Mouse (Mus musculus) embryonic stem cell, embryonic (primary cell): ENCODE results near the gene Htr2a.

Source experiments
- CTCF ChIA-PET, 4 experiments: fragments of 300-600 bp in 2 of 4; fragments of 350-600 bp in 2 of 4; sonication (Branson Sonifier 250); formaldehyde crosslinking; loops; one replicate each; lab custom pipeline; 2022; ENCODE audit warnings: inconsistent platforms in 2 of 4; lab: Charles Lee
- POLR2A ChIA-PET, 4 experiments: fragments of 300-600 bp in 2 of 4; fragments of 350-600 bp in 2 of 4; sonication (Branson Sonifier 250); formaldehyde crosslinking; loops; one replicate each; lab custom pipeline; 2022; ENCODE audit warnings: antibody characterized with exemption in 4 of 4, inconsistent platforms in 1 of 4; lab: Charles Lee

Htr2a gene

GRCm38 (mm10) chr14:74640819-74641381, at the start of gene Htr2a:
Gene Htr2a (plus strand): TSS chr14:74640840.
- ChIA-PET CTCF (interaction anchor here in 2 of 4 experiments (0.7 to 0.9 kb wide), 3 partner anchors 17 to 127 kb away, joined by 3 read pairs; no protein-coding TSS in a partner anchor), POLR2A (no interaction called here)

- ChIA-PET POLR2A (no interaction called here), CTCF (interaction anchor here in 2 of 4 experiments (0.6 to 0.7 kb wide), 6 partner anchors 10 to 1711 kb away, joined by 3 to 5 read pairs (median 3); no protein-coding TSS in a partner anchor)
Measured at GRCm38 (mm10) chr14:74601333-74602087, 39.1 kb upstream of the Htr2a start.

DNA sequence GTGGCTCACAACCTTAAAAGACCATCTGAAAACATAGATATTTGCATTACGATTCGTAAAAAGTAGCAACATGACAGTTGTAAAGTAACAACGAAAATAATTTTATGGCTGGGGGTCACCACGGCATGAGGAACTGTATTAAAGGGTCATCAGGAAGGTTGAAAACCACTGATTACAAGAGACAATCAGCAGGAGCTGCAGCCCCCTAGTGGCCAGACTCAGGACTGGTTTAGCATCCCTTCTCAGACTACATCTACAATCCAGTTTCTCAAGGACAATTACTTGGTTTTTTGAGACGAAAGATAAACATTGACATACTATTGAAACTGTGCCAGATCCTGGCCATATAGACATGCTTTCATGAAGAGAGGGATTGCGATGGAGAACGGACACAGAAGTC, 38.1 kb upstream of the Htr2a start:
- ChIA-PET CTCF (interaction anchor here in 3 of 4 experiments (0.7 to 0.8 kb wide), 3 partner anchors 17 to 617 kb away, joined by 3 to 5 read pairs (median 4); no protein-coding TSS in a partner anchor), POLR2A (no interaction called here)

GRCm38 (mm10) chr14:74603131-74603766, 37.4 kb upstream of the Htr2a start:
- CTCF ChIA-PET, result interaction anchor here in 3 of 4 experiments (0.6 to 0.8 kb wide), 5 partner anchors 16 to 652 kb away, joined by 3 to 5 read pairs (median 4); no protein-coding TSS in a partner anchor
- POLR2A ChIA-PET, result no interaction called here

DNA sequence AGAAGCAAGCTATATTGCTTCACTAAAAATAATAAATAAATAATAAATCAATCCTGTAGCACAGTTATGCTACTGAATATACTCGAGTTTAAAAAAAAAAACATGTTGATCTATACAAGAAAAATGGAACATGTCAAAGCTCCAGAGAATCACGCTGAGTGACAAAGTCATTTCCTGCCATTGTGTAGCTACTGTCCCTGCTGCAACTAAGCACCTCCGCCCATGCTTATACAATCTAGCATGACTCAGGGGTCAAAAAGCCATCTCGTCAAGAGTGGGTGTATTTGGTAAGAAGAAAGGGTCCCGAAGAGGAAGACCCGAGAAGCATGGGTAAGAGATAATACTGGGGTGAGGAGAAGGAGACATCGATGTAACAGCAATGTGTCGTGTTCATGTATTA, 29.3 kb upstream of the Htr2a start:
- POLR2A ChIA-PET, result no interaction called here
- CTCF ChIA-PET, result interaction anchor here in 2 of 4 experiments (0.5 to 0.6 kb wide), 2 partner anchors 10 to 26 kb away, joined by 4 read pairs; no protein-coding TSS in a partner anchor

DNA sequence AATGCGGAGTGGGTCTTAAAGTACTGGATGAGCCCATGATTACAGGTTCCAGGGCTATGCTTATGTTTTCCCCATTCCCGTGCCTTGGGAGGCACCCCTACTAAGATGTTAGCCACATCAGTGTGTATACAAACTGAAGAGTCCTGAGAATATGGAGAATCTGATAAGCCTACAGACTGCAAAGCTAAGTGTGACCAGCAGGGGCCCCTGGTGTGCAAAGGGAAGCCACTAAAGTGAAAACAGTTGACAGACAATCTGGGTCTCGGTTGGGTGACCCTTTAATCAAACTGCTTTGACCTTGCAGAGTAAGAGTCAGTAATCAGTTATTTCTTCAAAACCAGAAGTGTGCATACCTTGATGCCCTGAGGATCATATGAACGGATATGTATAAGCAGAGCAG, 21.8 kb upstream of the Htr2a start:
- CTCF ChIA-PET, result interaction anchor here in 3 of 4 experiments (0.5 to 1.5 kb wide), 9 partner anchors 11 to 397 kb away, joined by 3 to 31 read pairs (median 3); partner anchors contain the start of genes Htr2a (in 1 of the 3) and Rubcnl (in 1 of the 3)
- POLR2A ChIA-PET, result interaction anchor here in 1 of 4 experiments (0.6 kb wide), 1 partner anchor 14 kb away, joined by 10 read pairs; no protein-coding TSS in a partner anchor

- CTCF ChIA-PET, result interaction anchor here in 1 of 4 experiments (0.6 kb wide), 1 partner anchor 27 kb away, joined by 4 read pairs; no protein-coding TSS in a partner anchor
Measured at GRCm38 (mm10) chr14:74638071-74638470, 2.6 kb upstream of the Htr2a start.

DNA sequence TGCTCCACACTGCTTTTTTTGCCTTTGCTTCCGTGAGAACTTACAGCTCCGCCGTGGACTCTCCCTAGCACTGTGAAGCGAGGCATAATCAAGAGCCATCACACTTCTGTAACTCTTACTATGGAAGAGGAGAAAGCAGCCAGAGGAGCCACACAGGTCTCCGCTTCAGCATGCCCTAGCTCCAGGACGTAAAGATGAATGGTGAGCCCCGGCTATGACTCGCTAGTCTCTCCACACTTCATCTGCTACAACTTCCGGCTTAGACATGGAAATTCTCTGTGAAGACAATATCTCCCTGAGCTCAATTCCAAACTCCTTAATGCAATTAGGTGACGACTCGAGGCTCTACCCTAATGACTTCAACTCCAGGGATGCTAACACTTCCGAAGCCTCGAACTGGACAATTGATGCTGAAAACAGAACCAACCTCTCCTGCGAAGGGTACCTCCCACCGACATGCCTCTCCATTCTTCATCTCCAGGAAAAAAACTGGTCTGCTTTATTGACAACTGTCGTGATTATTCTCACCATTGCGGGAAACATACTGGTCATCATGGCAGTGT, 1.1 kb downstream of the Htr2a start:
- CTCF ChIA-PET, result interaction anchor here in 1 of 4 experiments (1.7 kb wide), 1 partner anchor 374 kb away, joined by 5 read pairs; the partner anchor contains the start of gene Rubcnl
- POLR2A ChIA-PET, result no interaction called here

More at GRCm38 (mm10) chr14:74638071-74638470, 2.6 kb upstream of the Htr2a start:
- POLR2A ChIA-PET, result no interaction called here

GRCm38 (mm10) chr14:74643296-74643695, 2.7 kb downstream of the Htr2a start:
- ChIA-PET CTCF (interaction anchor here in 3 of 4 experiments (0.5 to 1.7 kb wide), 7 partner anchors 11 to 861 kb away, joined by 3 to 6 read pairs (median 3); partner anchors contain the start of gene Rubcnl (in 1 of the 3)), POLR2A (no interaction called here)

DNA sequence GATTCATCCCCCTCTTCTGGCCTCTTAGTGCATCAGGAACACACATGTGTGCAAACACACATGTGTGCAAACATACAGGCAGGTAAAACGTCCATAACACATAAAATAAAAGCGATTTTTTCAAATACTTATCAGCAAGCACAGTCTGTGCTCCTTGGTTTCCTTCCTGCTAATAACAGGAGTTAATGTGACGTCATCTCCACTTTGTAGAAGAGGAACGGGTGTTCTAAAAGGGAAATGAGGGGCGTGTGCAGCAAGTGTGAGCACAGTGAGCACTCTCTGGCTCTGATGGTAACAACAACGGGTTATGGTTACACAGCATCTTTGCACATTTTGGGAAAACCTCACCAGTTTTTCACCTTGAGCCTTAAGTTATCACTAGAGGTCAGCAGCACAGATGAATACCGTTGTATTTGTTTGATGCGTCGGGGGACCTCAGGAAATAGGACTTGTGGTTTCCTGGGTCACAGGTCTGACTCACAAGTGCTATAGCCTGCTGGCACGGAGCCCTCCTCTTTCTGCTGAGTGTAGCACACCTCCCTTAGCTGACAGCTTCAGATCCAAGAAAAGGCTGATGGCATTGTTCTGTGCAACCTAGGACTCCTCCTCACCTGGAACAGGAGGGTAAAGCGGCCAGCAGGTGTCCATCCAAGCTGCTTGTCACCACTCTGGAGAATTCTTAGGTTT, 5.6 kb downstream of the Htr2a start:
- ChIA-PET POLR2A (no interaction called here), CTCF (no interaction called here)

DNA sequence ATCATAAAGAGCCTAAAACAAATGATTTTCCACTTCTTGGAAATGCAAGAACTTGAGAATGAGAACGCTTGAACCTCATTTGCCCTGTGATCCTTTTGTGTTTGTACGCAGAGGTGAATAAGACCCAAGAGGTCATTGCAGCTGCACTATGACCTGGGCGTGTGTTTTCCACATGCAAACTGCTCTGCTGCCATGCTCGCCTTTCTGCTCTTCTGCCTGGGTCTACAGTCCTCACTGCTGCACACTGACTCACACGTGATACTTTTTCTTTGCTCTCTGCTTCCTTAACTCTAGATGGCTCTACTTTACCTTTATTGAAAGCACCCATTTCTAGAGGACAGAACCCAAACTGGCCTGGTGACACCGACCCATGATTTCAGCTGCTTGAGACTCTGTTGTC, 9.4 kb downstream of the Htr2a start:
- POLR2A ChIA-PET, result interaction anchor here in 1 of 4 experiments (0.6 kb wide), 1 partner anchor 417 kb away, joined by 3 read pairs; no protein-coding TSS in a partner anchor
- CTCF ChIA-PET, result no interaction called here

DNA sequence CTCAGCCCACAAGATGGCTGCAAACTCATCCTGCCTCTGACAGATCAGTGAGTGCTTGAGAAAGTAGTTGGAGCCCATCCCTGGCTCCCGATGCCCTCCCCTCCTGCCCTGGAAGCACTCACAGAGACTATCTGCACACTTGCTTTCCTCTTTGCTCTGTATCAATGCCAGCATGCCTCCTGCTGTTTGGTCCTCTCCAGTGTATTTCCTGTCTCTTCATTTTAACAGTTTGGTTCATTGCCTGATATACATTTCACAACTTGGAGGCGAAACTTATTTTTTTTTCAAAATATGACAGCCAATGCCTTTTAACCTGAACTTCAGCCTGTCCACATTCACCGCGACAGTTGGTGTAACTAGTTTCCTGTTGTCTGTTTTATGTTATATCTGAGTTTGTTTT, 11.0 kb downstream of the Htr2a start:
- ChIA-PET CTCF (no interaction called here), POLR2A (no interaction called here)

- ChIA-PET POLR2A (no interaction called here), CTCF (no interaction called here)
Measured at GRCm38 (mm10) chr14:74657227-74657626, 16.6 kb downstream of the Htr2a start.

GRCm38 (mm10) chr14:74659411-74659841, 18.8 kb downstream of the Htr2a start:
- CTCF ChIA-PET, result no interaction called here

DNA sequence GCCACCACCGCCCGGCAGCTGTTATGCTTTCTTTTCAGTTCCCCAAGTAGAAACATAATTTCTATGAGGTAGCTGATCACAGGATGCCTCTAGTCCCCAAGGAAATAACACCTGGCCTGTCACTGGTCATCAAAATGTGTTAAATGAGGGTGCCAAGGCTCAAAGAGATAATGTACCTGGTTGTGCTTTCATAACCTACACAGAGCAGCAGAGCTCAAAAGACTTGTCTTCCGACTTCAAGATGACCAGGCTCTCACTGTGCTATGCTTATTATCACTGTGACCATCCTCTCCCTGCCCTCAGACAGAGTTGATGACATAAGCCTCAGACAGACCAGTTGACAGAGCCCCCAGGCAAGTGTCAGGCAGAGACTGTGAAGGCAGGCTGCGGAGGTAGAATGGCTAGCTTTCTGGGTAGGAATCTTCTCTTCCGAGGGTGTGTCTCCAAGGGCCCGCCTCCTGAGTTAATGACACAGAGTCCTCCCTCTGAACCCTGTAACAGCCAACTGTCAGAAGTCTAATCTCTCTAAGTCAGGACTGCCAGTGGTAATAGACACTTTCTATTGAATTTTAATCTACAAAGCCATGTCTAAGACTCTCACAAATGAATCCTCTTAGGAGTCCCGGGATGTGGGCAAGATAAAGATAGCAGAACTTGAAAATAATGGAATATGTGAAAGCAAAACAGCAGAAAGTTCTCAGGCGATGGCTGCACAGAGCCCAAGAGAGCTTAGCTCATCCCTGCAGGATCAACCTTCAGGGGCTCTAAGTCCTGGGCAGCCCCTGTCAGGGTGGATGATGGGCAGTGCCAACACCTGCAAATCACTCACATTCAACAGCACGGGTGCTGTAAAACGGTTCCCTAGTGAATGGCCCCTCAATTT, 31.7 kb downstream of the Htr2a start:
- POLR2A ChIA-PET, result no interaction called here
- CTCF ChIA-PET, result interaction anchor here in 1 of 4 experiments (0.6 kb wide), 1 partner anchor 255 kb away, joined by 3 read pairs; no protein-coding TSS in a partner anchor

More at GRCm38 (mm10) chr14:74659411-74659841, 18.8 kb downstream of the Htr2a start:
- POLR2A ChIA-PET, result no interaction called here

DNA sequence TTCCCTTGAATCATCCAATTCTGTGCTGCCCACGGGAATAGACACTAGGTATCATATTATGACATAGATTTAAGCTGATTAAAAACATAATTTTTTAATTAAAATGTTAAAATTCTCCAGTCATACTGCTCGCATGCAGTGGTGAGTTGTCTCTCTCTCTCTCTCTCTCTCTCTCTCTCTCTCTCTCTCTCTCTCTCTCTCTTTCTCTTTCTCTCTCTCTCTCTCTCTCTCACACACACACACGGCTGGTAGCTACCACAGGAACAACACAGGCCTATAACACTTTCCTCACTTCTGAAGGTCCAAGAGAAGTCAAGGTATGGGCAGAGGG, 32.3 kb downstream of the Htr2a start:
- POLR2A ChIA-PET, result no interaction called here
- CTCF ChIA-PET, result interaction anchor here in 1 of 4 experiments (0.6 kb wide), 1 partner anchor 254 kb away, joined by 3 read pairs; no protein-coding TSS in a partner anchor

- POLR2A ChIA-PET, result no interaction called here
- CTCF ChIA-PET, result no interaction called here
Measured at GRCm38 (mm10) chr14:74673584-74673983, 32.9 kb downstream of the Htr2a start.
